Mouse (Mus musculus) common myeloid progenitor, adult 5-6 weeks (primary cell): Measurements from ENCODE around the gene Fanci. TPM values are rescaled to one million over a fixed set of nuclear protein-coding genes. Genes with fewer than 3 reads are reported as not detected.

Experiments used
- ATAC-seq: replicated peaks from 2 replicates; pipeline ENCODE4 v1.8.0; 2016; ENCODE audit warnings: low read depth, mild to moderate bottlenecking, moderate TSS enrichment, inconsistent platforms; ENCODE audit not compliant: poor library complexity, severe bottlenecking
- total RNA-seq: library from RNA; stranded (forward); fragments of 200-1000, 187-1606 nt; gene quantifications from 2 replicates; pipeline ENCODE4 v1.2.3, GENCODE M21; 2017

The Fanci gene
- total RNA-seq, 1 experiment from 2014 or later = 30.1 TPM

DNA sequence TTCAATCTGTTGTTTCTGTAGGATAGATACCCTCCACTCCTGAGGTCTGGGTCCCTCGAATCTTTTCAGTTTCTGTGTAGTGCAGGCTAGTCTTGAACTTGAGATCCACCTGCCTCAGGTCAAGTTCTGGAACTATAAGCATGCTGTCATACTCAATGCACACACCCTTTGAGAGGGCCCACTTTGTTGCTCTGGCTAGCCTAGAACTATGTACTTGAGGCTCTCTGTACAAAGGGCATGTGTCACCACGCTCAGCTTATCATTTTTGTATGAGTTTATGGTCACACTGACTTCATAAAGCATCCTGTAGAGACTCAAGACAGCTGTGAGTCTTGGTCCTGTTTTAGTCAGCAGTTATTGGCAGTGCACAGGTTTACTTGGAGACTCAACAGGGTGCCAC is 55.3 kb downstream of the Fanci start:
- ATAC-seq = no peak

DNA sequence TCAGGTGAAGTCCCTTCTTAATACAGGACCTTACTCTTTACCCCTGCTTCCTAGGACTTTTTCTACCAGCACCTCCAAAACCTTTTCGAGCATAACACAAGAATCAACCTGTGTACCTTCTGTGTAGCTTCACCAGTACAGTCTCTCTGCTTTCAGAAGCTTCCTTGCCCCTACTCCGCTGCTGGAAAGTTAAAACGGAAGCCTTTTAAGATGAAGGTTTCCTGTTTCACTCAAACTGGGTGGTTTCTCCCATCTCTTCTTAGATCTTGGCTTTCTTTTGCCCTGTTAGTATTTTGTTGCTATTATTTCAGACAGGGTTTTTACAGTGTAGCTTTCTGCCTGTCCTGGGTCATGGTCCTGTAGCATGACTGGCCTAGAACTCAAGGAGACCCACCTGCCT is 55.8 kb downstream of the Fanci start:
- ATAC-seq = no peak

DNA sequence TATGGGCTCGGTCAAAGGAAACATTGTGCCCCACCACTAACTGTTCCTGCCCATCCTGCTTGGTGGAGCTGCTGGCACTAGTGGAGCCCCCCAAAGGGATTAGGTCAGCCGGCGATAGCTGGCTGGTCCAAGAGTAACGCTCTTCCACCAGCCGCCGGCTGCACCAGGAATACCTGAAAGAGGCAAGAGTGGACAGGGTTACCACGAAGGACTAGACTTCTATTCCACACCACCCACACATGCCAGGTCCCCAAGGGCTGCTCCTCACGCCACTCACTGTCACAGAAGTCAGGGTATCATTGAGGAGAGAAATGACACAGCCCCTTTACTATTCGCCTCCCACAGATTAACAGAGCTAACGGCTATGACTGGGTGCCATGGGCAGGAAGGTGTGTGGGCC is 70.0 kb downstream of the Fanci start:
- no peak for ATAC-seq

DNA sequence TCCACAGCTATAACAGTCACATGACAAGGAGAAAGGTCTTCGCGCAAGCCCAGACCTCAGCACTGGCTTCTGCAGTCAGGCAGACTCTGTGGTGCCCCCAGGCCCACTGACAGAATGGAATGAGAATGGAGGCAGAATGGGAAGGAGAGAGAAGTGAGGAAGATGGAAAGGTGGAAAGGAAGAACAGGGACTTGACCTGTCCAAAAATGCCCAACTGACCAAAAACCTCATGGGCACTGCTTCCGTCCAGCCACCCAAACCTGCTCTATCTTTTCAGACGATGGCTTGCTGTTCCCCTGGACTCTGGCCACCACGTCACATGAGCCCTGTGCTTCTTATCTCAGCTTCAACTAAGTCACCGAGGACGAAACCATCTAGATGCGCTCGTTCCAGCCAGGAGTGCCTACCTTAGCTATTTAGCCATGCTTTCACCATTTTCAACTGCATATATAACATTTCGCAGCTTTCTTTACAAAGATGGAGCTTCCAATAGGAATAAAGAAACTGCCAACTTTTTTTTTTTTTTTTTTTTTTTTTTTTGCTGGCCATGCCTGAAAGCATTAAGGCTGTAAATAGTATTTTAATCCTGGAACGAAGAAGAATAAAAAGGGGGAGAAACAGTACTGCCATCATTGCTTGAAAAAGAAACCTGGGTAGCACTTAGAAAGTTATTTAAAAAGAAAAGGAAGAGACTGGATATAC is 71.8 kb downstream of the Fanci start:
- no peak for ATAC-seq

DNA sequence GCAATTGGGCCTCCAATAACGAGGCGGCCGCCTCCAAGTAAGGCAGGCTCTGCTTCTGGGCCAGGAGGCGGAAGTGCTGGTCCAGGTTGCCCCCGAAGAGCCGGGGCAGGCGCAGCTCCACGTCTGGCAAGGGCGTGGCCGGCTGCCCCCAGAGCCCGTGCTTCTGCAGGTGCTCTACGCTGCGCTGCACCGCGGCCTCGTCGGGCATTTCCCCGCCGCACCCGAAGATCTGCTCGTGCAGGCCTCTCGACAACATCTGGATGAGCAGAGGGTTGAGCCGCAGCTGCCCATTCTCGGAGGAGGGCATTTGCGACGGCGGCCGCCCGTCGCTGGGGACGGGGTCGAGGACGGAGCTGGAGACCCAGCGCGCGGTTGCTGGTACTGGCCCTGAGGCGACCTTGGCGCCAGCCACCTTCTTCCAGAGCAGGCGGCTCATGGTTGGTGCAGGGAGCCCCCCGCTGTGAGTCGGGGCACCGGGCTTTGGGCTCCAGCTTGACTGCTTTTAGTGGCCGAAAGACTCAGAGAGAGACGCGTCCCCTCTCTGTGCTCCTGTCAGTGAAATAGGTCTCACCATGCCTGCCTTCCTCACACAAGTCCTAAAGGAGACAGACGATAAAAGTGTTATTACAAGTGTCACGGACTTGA is 73.2 kb downstream of the Fanci start:
- ATAC-seq = no peak

DNA sequence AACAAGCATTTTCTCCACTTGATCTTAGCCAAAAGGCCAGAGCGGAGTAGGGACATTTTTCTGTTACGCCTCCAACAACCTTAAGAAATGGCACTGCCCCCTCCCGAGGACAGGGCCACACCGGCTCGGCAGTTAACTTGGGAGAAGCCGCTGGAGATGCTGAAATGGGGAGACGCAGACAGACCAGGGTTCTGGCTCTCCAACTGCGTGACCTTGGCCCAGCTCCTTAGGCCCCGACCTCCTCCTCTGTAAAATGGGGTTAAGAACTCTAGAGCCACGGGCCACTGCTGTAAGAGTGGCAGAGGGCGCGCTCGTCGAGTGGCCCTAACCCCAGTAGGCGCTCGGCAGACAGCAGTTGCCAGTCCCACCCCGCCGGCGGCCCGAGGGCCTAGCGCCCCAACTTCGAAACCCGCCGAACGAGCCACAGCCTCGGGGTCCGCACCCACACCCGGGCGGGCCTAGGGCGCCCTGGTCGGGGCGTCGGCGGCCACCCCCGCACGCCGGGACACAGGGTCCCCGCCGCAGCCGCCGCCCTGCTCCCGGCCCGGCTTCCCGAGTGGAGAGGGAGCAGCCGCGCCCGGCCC is 73.8 kb downstream of the Fanci start:
- ATAC-seq = peak; percentile 10; the same call in 1 of the 2 replicates

DNA sequence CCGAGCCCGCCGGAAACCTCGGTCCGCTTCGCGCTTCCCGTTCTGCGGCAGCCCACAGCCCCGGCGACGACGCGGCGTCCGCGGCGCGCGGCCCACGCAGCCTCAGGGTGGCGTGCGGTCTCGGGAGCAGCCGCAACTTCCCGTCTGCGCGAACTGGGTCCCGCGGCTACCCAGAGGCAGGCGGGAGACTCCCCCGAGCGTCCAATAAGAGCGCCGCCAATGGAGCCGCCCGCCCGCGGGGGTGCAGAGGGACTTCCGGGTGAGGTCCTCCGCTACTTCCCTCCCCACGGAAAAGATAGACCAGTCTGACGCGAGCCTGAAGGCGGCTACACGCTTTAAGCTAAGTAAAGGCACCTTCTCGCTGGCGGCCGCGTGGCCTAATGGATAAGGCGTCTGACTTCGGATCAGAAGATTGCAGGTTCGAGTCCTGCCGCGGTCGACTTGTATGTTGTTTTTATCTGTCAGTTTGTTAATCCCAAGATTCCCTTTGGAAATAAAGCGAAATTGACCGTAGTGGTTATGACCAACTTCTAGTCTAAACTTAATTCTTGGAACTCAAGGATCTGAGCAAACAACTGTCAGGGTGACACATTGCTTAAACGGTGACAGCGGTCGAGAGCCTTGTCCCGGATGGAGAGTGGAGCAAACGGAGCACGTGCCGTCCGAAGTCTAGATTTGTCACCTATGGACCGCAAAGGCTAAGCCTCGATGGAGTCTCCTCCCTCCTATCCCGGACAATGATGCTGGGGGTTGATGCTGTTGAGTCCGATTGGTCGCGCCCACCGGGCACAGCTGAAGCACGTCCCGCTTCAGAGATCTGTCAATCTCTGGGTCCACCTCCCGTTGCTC is 74.5 kb downstream of the Fanci start, which contains the start of gene Polg:
Gene Polg (minus strand): TSS at position 310 of the 849 bp plus-strand sequence.
- peak; percentile 87 for ATAC-seq

DNA sequence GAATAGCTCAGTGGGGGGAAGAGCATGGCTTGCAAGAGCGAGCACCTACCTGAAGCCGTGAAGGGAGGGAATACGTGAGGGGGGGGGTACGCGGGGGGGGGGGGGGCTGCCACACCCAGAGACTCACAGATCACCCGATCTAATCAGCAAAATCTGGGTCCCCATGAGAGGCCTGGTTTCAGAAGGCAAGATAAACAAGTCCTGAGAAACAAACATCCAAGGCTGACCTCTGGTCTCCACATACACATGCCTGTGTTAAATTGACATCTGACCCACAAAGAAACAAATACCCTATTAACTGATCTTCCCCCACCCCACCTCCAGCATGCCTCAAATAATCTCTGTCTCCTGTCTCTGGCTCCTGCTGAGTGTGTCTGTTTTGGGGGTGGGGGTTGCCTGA is 76.2 kb downstream of the Fanci start:
- no peak for ATAC-seq

DNA sequence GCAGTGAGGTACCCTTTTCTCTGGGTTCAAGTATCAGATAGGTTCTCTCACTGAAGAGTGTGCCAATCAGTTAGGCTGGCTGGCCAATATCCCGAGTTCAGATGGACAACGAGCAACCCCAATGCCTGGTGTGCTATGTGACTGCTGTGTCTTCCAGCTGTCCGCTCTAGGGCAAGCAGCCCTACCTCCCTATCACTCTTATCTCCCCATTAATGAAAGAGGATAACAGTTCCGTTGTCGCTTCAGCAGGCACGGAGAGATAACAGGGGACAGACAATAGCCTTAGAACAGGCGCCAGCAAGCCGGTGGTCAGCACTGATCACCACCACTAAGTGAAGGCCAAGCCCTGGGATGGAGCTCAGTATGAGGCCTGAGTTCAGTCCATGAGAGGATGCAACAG is 77.3 kb downstream of the Fanci start:
- ATAC-seq = no peak

DNA sequence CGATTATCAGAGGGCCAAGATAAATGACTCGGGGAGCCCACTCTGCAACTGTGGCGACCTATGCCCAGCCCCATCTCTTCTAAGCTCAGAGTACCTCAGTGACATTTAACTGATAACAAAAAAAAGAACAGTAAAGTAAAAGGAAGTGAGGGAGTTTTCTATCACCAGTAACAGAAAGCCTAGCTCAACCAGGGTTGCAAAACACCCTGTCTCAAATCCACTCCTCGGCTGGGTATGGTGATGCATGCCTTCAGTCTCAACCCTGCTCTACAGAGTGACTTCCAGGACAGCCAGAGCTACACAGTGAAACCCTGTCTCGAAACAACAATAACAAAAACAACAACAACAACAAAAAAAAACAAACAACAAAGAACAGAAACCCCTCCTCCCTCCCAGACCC is 78.0 kb downstream of the Fanci start:
- no peak for ATAC-seq

DNA sequence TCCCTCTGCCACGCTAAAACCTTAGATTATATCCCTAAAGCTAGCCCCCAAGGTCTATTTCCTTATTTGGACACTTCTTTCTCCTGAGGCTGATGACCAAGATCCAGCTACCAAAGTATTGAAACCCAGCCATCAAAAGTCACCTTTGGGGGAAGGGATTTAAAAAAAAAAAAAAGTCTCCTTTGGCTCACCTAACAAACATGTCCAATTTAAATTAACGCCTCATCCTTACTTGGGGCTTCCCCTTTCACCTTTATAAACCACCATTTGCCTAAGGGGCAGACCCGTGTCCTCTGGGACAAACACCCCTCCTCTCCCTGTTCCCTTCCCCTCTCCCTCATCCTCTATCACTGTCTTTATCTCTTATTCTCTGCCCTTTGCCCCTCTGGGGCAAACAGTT is 79.0 kb downstream of the Fanci start:
- ATAC-seq = no peak

DNA sequence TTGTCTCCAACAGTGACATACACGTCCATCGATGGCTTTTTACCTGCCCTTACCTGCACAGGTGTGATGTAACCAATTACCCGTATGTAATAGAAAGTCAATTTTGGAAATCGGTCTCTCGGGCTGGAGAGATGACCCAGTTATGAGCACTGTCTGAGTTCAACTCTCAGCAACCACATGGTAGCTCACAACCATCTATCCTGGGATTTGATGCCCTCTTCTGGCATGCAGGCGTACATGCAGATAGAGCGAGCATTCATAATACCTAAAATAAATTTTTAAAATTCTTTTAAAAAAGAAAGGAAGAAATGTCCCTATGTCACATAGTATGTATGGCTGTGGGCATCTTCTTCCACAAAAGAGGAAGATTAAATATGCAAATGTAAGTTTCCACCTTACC is 79.7 kb downstream of the Fanci start:
- no peak for ATAC-seq

DNA sequence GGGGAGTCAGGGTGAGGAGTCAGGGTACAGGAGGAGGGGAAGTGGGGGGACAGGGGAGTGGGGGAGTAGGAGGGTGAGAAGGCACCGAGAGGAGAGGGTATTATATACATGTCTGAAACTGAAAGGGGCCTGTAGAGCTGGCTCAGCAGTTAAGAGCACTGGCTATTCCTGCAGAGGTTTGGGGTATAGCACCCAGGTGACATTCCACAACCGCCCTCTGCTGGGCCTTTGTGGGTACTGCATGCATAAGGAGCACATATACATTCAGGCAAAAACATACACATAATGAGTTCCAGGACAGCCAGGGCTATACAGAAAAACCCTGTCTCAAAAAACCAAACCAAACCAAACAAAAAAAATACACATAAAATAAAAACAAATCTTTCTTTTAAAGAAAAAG is 81.1 kb downstream of the Fanci start:
- ATAC-seq = no peak

DNA sequence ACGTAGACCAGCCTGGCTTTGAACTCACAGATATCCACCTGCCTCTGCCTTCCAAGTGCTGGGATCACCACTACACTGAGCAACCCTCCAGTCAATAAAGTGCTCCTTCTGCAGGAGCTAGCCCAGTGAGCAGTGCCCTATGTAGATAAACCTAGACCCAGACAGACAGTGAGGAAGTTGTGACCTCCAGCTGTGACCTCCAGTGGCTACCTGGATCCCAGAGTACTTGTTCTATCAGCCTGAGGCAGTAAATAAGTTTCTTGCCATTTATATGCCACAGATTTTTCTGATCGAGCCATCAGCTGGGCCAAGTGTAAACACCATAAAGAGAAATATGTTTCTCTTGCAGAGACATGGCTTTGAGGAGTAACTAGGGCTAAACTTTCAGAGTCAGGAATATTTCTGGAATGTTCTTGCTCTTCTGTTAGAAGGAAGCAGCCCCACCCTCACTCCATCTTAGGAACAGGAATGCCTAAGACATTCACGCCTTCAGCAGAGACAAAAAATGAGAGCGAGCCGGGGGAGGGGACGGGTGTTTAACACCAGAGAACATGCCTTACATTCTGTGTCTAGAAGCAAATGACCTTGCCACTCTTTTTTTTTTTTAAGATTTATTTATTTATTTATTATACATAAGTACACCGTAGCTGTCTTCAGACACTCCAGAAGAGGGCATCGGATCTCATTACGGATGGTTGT is 81.9 kb downstream of the Fanci start:
- no peak for ATAC-seq

DNA sequence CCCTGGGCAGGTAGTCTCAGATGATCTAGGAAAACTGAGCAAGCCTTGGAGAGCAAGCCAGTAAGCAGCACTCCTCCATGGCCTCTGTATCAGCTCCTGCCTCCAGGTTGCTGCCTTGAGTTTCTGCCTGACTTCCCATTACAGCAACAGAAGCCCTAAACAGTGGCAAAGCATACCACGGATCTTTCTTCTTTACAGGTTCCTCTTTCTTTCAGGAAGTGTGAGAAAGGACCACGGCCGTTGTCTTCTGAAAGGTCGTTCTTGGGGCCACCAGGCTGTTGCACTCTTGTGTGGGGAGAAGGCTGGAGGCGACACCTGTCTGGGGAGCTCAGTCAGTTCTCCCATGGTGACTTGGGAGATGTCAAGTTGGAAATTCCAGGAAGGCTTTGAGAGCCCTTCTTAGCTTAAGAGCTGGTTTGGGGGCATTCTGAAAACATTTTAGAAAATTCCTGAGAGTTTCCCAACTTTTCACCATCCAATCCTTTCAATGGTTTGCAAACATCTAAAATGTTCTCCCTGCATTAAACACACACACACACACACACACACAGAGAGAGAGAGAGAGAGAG is 83.2 kb downstream of the Fanci start:
- peak; percentile 83 for ATAC-seq

DNA sequence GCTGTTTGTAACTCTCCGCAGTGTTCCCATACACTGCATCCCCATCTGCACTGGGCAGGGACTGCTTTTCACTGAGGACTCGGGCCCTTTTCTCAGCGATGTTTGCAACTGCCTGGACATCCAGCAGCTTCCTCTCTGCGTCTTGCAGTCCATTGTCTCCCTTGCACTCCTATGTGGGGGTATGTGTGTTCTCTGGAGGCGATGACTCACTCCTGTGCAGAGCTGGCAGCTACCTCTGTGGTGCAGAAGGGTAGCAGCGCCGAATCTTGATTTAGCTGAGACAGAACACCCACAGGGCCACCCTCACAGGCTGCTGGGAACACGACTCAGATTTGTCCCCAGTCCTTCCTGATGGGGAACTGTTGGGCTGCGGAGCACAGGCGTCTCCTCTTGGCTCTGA is 94.8 kb downstream of the Fanci start:
- ATAC-seq = no peak

DNA sequence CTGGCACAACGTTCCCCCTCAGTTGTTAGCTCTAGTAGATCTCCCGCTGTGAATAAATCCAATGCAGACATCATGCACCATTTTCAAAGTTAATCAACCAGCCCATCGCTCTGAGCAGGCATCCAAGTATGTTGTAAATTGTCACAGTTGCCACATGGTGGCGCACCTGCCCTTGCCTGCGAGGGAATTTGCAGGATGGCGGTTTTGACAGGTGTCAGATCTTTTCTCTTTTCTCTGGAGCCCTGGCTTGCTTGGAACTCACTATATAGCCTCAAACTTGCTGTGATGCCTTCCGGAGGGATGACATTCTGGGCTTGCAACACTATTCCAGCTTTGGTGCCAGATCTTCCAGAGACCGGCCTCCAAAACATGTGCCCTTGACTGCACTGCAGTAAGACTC is 102.2 kb downstream of the Fanci start:
- ATAC-seq = peak; percentile 61; the same call in 1 of the 2 replicates

DNA sequence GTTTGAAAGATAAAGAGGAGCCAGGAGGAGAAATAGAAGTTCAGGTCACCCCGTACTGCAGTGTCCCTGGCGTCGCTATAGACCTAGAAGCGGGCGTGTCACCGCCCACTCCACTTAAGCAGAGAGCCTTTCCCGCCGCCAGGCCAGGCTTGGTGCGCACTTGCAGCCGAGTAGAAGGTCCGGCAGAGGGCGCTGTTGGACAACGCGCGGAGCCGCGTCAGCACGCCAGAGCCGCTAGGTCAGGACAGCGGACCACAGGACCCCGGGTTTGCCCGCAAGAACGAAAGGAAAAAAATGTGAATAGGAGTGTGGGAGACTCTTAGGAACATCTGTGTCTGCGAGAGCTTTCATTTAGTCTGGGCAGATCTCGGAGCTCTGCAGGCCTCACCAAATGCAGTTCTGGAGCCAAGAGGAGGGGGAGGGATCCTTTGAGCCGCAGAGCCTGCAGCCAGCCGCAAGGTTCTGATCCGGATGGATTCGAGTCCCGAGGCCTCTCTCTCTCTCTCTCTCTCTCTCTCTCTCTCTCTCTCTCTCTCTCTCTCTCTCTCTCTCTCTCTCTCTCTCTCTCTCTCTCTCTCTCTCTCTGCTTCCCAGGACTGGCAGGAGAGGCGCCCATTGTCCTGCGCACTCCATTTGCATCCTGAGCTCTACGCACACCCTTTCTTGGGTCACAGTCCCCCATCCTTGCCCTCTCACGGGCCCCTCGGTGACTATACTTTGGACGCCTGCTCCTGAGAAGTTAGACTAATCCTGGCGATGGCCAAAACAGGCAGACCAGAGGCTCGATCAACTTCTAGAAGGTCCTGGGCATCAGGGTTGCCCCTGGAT is 104.5 kb downstream of the Fanci start:
- peak; percentile 91 for ATAC-seq

DNA sequence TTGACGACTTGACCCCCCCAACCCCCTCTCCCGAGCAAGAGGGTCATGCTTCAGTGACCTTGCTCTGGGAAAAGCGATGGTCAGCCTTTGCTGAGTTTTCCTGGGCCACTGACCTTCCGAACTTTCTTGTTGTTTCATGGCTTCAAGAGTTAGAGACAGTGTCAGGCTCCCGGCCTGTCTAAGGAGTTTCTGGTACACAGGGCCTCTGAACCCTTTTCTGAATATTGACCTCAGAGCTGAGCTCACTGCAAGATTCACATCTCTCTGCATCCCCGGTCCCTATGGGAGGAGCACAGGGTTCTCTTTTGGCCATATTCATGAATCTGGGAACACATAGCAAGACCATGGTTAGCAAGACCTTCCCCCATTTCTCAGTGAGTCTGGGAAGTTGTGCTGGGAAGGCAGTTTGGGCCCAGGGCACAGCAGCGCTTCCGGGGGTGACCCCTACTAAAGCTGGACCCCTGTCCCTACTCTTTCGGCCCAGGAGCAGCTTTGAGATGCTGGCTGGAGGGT is 105.1 kb downstream of the Fanci start:
- no peak for ATAC-seq
